Mouse (Mus musculus): ENCODE results near the gene Smad6.
A peak's percentile ranks its signal among the peaks of the same experiment; 100 is the strongest.

The Smad6 gene

GRCm38 (mm10) chr9:63915976-63916375, 105.9 kb downstream of the Smad6 start:
- peak; percentile 77 for DNase-seq (ENCODE audit: low spot score)

- DNase-seq (ENCODE audit: low spot score) = no peak
Measured at GRCm38 (mm10) chr9:63914944-63915343, 106.9 kb downstream of the Smad6 start.

DNA sequence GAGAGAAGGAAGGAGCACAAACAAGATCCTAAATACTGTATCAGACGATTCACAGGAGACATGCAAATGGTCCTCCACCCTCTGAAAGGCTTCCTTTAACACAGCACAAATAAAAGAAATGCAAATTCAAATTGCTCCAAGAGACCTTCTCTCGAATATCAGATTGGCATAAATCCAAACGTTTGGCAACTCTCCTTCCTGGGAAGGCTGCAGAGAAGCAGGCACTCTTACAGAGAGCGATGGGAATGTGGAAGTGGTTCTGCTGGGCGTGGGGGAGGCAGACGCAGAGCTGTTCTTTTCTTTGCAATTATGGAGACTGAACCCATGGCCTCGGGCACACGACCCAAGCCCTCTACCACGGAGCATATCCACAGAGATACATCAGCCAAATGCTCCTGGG, 109.8 kb downstream of the Smad6 start:
- peak; percentile 44 for DNase-seq (ENCODE audit: low spot score)

GRCm38 (mm10) chr9:63909618-63910017, 112.2 kb downstream of the Smad6 start:
- peak; percentile 78 for DNase-seq (ENCODE audit: low spot score)

GRCm38 (mm10) chr9:63904543-63904942, 117.3 kb downstream of the Smad6 start:
- DNase-seq (ENCODE audit: low spot score) = no peak

Data from adipocyte (in vitro differentiated cells).